In genomic region chr12:108170467-108170866, GRCm38 (mm10) we compare ENCODE assay signal across 25 mouse cellular contexts. TPM values are rescaled to one million over a fixed set of nuclear protein-coding genes. Genes with fewer than 3 reads are reported as not detected.
DNase-seq lines count a peak whose midpoint lies in the region; ATAC-seq and TF ChIP-seq lines count a peak whose summit lies in the region.
"Had no signal": no experiment of that assay in that cellular context is flagged by ENCODE, and none has a peak within 500 bp of the region (broad histone marks: within the 10 kb centered on the region; RNA-seq: fewer than 3 reads in every experiment).

No protein-coding gene starts in this region.

- WGBS in neural tube, embryonic 15.5 days: 90% methylated on average over 3 of the region's 3 CpGs
- WGBS in hindbrain, postnatal 0 days: 87% methylated on average over 3 of the region's 3 CpGs

- dilution Hi-C loops in CH12.LX (cut with MboI; ENCODE audit: extremely low pct_ligation_motif_present, extremely low pct_unique_long_range_greater_than_20kb, low sequenced_read_pairs): no loop called here

- peak; percentile 85 for ATAC-seq in granulocyte monocyte progenitor cell, adult 5-6 weeks (replicated peaks; ENCODE audit: poor library complexity, severe bottlenecking)
- 0 out of 2 replicates have a peak, but pooled peaks have one; percentile 29 for ATAC-seq in megakaryocyte-erythroid progenitor cell, adult 5-6 weeks (replicated peaks; ENCODE audit: low FRiP score, low TSS enrichment, poor library complexity, severe bottlenecking)
- ATAC-seq in neural tube, embryonic 15.5 days (ENCODE audit: low FRiP score): no peak
- no peak for ATAC-seq in hindbrain, postnatal 0 days
- ATAC-seq: forebrain, postnatal 0 days; hindbrain, embryonic 16.5 days; intestine, postnatal 0 days had no signal

- TF ChIP-seq RAD21 in CH12.LX (IDR thresholded peaks at IDR 0.05; ENCODE audit: low read depth, low read length): no peak

- no peak; the same call in 1 of the 2 replicates for TF ChIP-seq EP300 in CH12.LX (IDR thresholded peaks at IDR 0.05; ENCODE audit: low read length)

- peaks cover 69% of the 10 kb centered on the region for H3K79me2 ChIP-seq in CH12.LX (replicated peaks; ENCODE audit: control insufficient read depth, extremely low read depth, insufficient read depth, poor library complexity, severe bottlenecking)

- H3K9ac ChIP-seq in CH12.LX (ENCODE audit: insufficient read depth, low read depth): no peak overlapping the region
- no peak overlapping the region for H3K9ac ChIP-seq in neural tube, embryonic 15.5 days (replicated peaks)
- H3K9ac ChIP-seq in hindbrain, postnatal 0 days (replicated peaks; ENCODE audit: low read length): no peak overlapping the region
- H3K9ac ChIP-seq: forebrain, postnatal 0 days; limb, embryonic 15.5 days; stomach, embryonic 15.5 days had no signal

- H3K27ac ChIP-seq in CH12.LX (ENCODE audit: insufficient read depth, low read depth): no peak overlapping the region
- H3K27ac ChIP-seq in neural tube, embryonic 15.5 days (replicated peaks): no peak overlapping the region
- H3K27ac ChIP-seq in hindbrain, postnatal 0 days: no peak overlapping the region
- H3K27ac ChIP-seq: forebrain, embryonic 10.5 days; limb, embryonic 15.5 days; stomach, embryonic 15.5 days had no signal

- in situ Hi-C loops in CH12.LX (cut with MboI; ENCODE audit: low pct_ligation_motif_present, low pct_unique_long_range_greater_than_20kb, low sequenced_read_pairs): no loop called here

- no peaks in the 10 kb centered on the region for H3K27me3 ChIP-seq in CH12.LX (replicated peaks)
- no peaks in the 10 kb centered on the region for H3K27me3 ChIP-seq in neural tube, embryonic 15.5 days (replicated peaks)
- H3K27me3 ChIP-seq in hindbrain, postnatal 0 days (ENCODE audit: insufficient read depth, low read length): no peaks in the 10 kb centered on the region
- H3K27me3 ChIP-seq: limb, embryonic 15.5 days; stomach, embryonic 15.5 days had no signal

- no peaks in the 10 kb centered on the region for H3K9me3 ChIP-seq in CH12.LX (replicated peaks; ENCODE audit: low read length)
- H3K9me3 ChIP-seq in neural tube, embryonic 15.5 days (replicated peaks): no peaks in the 10 kb centered on the region
- H3K9me3 ChIP-seq in hindbrain, postnatal 0 days (ENCODE audit: low read length): no peaks in the 10 kb centered on the region
- H3K9me3 ChIP-seq: forebrain, embryonic 10.5 days; limb, embryonic 15.5 days; stomach, embryonic 15.5 days had no signal

- no peak for TF ChIP-seq CTCF in CH12.LX (conservative IDR thresholded peaks at IDR 0.05 in 1 of 2, IDR thresholded peaks at IDR 0.05 in 1 of 2; ENCODE audit: low read depth in 2 of 2, low read length in 2 of 2)
- TF ChIP-seq CTCF in hindbrain, postnatal 0 days (IDR thresholded peaks at IDR 0.05; ENCODE audit: low read depth): no peak

- DNase-seq in 416B (ENCODE audit: low read depth) (peak; percentile 59), CH12.LX (ENCODE audit: extremely low read depth) (no peak)
- DNase-seq in hindbrain, postnatal 0 days (ENCODE audit: low spot score): no peak
- DNase-seq in layer of hippocampus, postnatal 14 days (ENCODE audit: low spot score in 2 of 2): no peak
- DNase-seq: adrenal gland, postnatal 14 days; cerebellum, adult 11-12 months; cerebellum, postnatal 10 days; forebrain, postnatal 0 days; gastrocnemius, postnatal 36 days; heart, postnatal 4 days; kidney, postnatal 36 days; left cerebral cortex, postnatal 4 days; lung, postnatal 14 days; right cerebral cortex, postnatal 25 days; thymus, adult 18-20 months; thymus, postnatal 36 days had no signal

- TF ChIP-seq POLR2A in CH12.LX (IDR thresholded peaks at IDR 0.05; ENCODE audit: low read depth, low read length): no peak

- H3K4me2 ChIP-seq in CH12.LX (ENCODE audit: insufficient read depth, low read depth, poor library complexity, severe bottlenecking): no peak overlapping the region
- no peak overlapping the region for H3K4me2 ChIP-seq in neural tube, embryonic 15.5 days
- H3K4me2 ChIP-seq in hindbrain, postnatal 0 days (ENCODE audit: low read depth, low read length): no peak overlapping the region
- H3K4me2 ChIP-seq: limb, embryonic 15.5 days; midbrain, embryonic 11.5 days; stomach, embryonic 15.5 days had no signal

- peaks cover 0 to 14% of the 10 kb centered on the region in 2 experiments for H3K36me3 ChIP-seq in CH12.LX (replicated peaks in 1 of 2; ENCODE audit: control insufficient read depth in 1 of 2, insufficient read depth in 1 of 2, low read length in 1 of 2)
- no peaks in the 10 kb centered on the region for H3K36me3 ChIP-seq in neural tube, embryonic 15.5 days
- no peaks in the 10 kb centered on the region for H3K36me3 ChIP-seq in hindbrain, postnatal 0 days (ENCODE audit: insufficient read depth, low read length)
- H3K36me3 ChIP-seq: forebrain, embryonic 10.5 days; limb, embryonic 15.5 days; stomach, embryonic 15.5 days had no signal

- peaks cover 25 to 92% of the 10 kb centered on the region in 2 experiments for H3K4me1 ChIP-seq in CH12.LX (ENCODE audit: control insufficient read depth in 1 of 2, insufficient read depth in 2 of 2)
- peaks cover 19% of the 10 kb centered on the region for H3K4me1 ChIP-seq in neural tube, embryonic 15.5 days
- H3K4me1 ChIP-seq in hindbrain, postnatal 0 days (ENCODE audit: insufficient read depth, low read length): peaks cover 3% of the 10 kb centered on the region; the same call in 1 of the 2 replicates

- H3K4me3 ChIP-seq in CH12.LX (replicated peaks in 1 of 3; ENCODE audit: low read depth in 2 of 3, low read length in 2 of 3, poor library complexity in 1 of 3): no peak overlapping the region
- H3K4me3 ChIP-seq in neural tube, embryonic 15.5 days (replicated peaks): no peak overlapping the region
- H3K4me3 ChIP-seq in hindbrain, postnatal 0 days (ENCODE audit: low read length): no peak overlapping the region
- H3K4me3 ChIP-seq: forebrain, embryonic 10.5 days; limb, embryonic 15.5 days; stomach, embryonic 15.5 days had no signal

TF ChIP-seq in CH12.LX, 34 proteins besides CTCF, POLR2A, EP300 and RAD21:
- no peak for TF ChIP-seq ZNF384 (IDR thresholded peaks at IDR 0.05; ENCODE audit: low read depth, low read length)
- TF ChIP-seq E2F4 (IDR thresholded peaks at IDR 0.05; ENCODE audit: insufficient replicate concordance, low read depth, low read length): no peak
- peak; percentile 45; the same call in 1 of the 2 replicates for TF ChIP-seq MEF2A (IDR thresholded peaks at IDR 0.05; ENCODE audit: borderline replicate concordance, low read depth, low read length)
- no peak for TF ChIP-seq CHD1 (IDR thresholded peaks at IDR 0.05; ENCODE audit: low read depth, low read length)

RNA-seq across cellular contexts. Expression of gene Setd3, which starts 8.6 kb away (rescaled TPM):
- total RNA-seq in CH12.LX (2012; rRNA removed) (44.2 and 44.3 TPM in 2 replicates), CH12.LX (2014; rRNA removed) (65.9 and 76.2 TPM in 2 replicates)
- 55.8 and 60.2 TPM in 2 replicates for polyA plus RNA-seq in CH12.LX (2012; ENCODE audit: insufficient read length, low read depth)
- 52.4 and 54.4 TPM in 2 replicates for total RNA-seq in granulocyte monocyte progenitor cell, adult 5-6 weeks (2014; fragmentation: Nextera tagmentation)
- total RNA-seq in granulocyte monocyte progenitor cell, adult 5-6 weeks (2017): 72.8 and 78.1 TPM in 2 replicates
- total RNA-seq in megakaryocyte-erythroid progenitor cell, adult 5-6 weeks (2014; fragmentation: Nextera tagmentation): 58.0 and 66.0 TPM in 2 replicates
- 83.4 and 118 TPM in 2 replicates for total RNA-seq in megakaryocyte-erythroid progenitor cell, adult 5-6 weeks (2017)
- 97.5 and 98.3 TPM in 2 replicates for polyA plus RNA-seq in neural tube, embryonic 15.5 days (2015; fragmentation: Nextera tagmentation; extraction: Ambion mirVana)
- total RNA-seq in hindbrain, postnatal 0 days (2014; rRNA removed): 57.4 and 61.3 TPM in 2 replicates
- 87.1 and 90.4 TPM in 2 replicates for polyA plus RNA-seq in hindbrain, postnatal 0 days (2015; fragmentation: Nextera tagmentation; extraction: Ambion mirVana)
- total RNA-seq in layer of hippocampus, postnatal 14 days (2021): 100 to 1,000 TPM; 113 to 116 TPM

RNA-seq across cellular contexts. Expression of gene Ccnk, which starts 8.9 kb away (rescaled TPM):
- total RNA-seq in CH12.LX (2012; rRNA removed) (8.3 and 10.1 TPM in 2 replicates), CH12.LX (2014; rRNA removed) (5.2 and 9.2 TPM in 2 replicates)
- 51.1 and 66.8 TPM in 2 replicates for polyA plus RNA-seq in CH12.LX (2012; ENCODE audit: insufficient read length, low read depth)
- total RNA-seq in granulocyte monocyte progenitor cell, adult 5-6 weeks (2014; fragmentation: Nextera tagmentation): 62.2 and 74.2 TPM in 2 replicates
- 7.4 and 15.4 TPM in 2 replicates for total RNA-seq in granulocyte monocyte progenitor cell, adult 5-6 weeks (2017)
- 75.0 and 84.0 TPM in 2 replicates for total RNA-seq in megakaryocyte-erythroid progenitor cell, adult 5-6 weeks (2014; fragmentation: Nextera tagmentation)
- total RNA-seq in megakaryocyte-erythroid progenitor cell, adult 5-6 weeks (2017): 7.8 and 24.5 TPM in 2 replicates
- polyA plus RNA-seq in neural tube, embryonic 15.5 days (2015; fragmentation: Nextera tagmentation; extraction: Ambion mirVana): 2.4 and 2.7 TPM in 2 replicates
- 8.0 and 10.7 TPM in 2 replicates for total RNA-seq in hindbrain, postnatal 0 days (2014; rRNA removed)
- polyA plus RNA-seq in hindbrain, postnatal 0 days (2015; fragmentation: Nextera tagmentation; extraction: Ambion mirVana): 2.3 and 2.8 TPM in 2 replicates
- total RNA-seq in layer of hippocampus, postnatal 14 days (2021): 10 to 100 TPM; 28.1 to 32.0 TPM

Comparison
In these comparisons a context has a peak if more than half of its experiments do, and no peak if none do; other contexts are left out.
1. ATAC-seq: peak in granulocyte monocyte progenitor cell, adult 5-6 weeks (single experiment) and megakaryocyte-erythroid progenitor cell, adult 5-6 weeks (single experiment); none in neural tube, embryonic 15.5 days (single experiment) and hindbrain, postnatal 0 days (single experiment).